Comparison of ENCODE assay signal across 33 mouse cellular contexts in the genomic region with DNA sequence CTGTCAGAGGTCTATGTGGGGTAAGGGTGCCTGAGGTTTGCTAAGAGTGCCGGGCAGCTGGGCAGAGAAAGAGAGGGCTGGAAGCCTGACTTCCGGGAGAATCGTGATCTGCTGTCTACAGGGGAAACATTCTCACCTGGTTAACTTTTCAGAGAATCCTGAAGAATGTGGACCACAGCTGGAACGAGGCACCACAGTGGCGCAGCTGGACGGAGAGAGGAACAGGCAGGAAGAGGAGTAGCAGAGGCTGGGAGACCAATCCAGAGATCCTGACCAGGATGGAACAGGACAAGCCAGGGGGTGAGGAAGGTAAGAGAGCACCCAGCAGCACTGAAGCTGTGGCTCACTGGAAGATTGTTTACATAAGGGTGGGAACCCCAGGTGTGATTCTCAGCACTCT. TPM values are rescaled to one million over a fixed set of nuclear protein-coding genes. Genes with fewer than 3 reads are reported as not detected.
DNase-seq lines count a peak whose midpoint lies in the region; ATAC-seq and TF ChIP-seq lines count a peak whose summit lies in the region.
"Had no signal": no experiment of that assay in that cellular context is flagged by ENCODE, and none has a peak within 500 bp of the region (broad histone marks: within the 10 kb centered on the region; RNA-seq: fewer than 3 reads in every experiment).

No protein-coding gene starts in this region.

- peak overlapping the region; percentile 94 for H3K9ac ChIP-seq in heart, adult 2 months (ENCODE audit: low read depth, low read length)
- H3K9ac ChIP-seq in heart, embryonic 12.5 days: peak overlapping the region; percentile 88
- peak overlapping the region; percentile 46 for H3K9ac ChIP-seq in heart, embryonic 15.5 days
- H3K9ac ChIP-seq in lung, embryonic 14.5 days: peak overlapping the region; percentile 7; the same call in 1 of the 2 replicates
- H3K9ac ChIP-seq: embryonic facial prominence, embryonic 13.5 days; forebrain, embryonic 12.5 days; forebrain, embryonic 15.5 days; hindbrain, embryonic 13.5 days; intestine, embryonic 15.5 days had no signal

- intact Hi-C loops in heart, adult 2 months (cut with DNase I): no loop called here
- intact Hi-C loops in heart, postnatal 10 days (cut with DNase I): no loop called here

- H3K27ac ChIP-seq in heart, adult 2 months: peak overlapping the region; percentile 93
- peak overlapping the region; percentile 94 for H3K27ac ChIP-seq in heart, embryonic 12.5 days (ENCODE audit: poor library complexity, severe bottlenecking)
- peak overlapping the region; percentile 90 for H3K27ac ChIP-seq in heart, embryonic 15.5 days
- peak overlapping the region; percentile 2; the same call in 1 of the 2 replicates for H3K27ac ChIP-seq in lung, embryonic 14.5 days (ENCODE audit: low read depth)
- H3K27ac ChIP-seq: embryonic facial prominence, embryonic 10.5 days; embryonic facial prominence, embryonic 13.5 days; forebrain, embryonic 12.5 days; forebrain, embryonic 15.5 days; hindbrain, embryonic 10.5 days; hindbrain, embryonic 13.5 days; intestine, embryonic 15.5 days had no signal

- no peaks in the 10 kb centered on the region for H3K4me1 ChIP-seq in heart, adult 2 months (ENCODE audit: control insufficient read depth, insufficient read depth, low read length)
- peaks cover 55% of the 10 kb centered on the region for H3K4me1 ChIP-seq in heart, embryonic 12.5 days (replicated peaks)
- peaks cover 47% of the 10 kb centered on the region for H3K4me1 ChIP-seq in heart, embryonic 15.5 days (replicated peaks)
- no peaks in the 10 kb centered on the region for H3K4me1 ChIP-seq in lung, embryonic 14.5 days (ENCODE audit: insufficient read depth)
- H3K4me1 ChIP-seq: forebrain, embryonic 15.5 days; hindbrain, embryonic 13.5 days; intestine, embryonic 15.5 days had no signal

- H3K4me2 ChIP-seq in heart, embryonic 12.5 days: peak overlapping the region; percentile 68
- H3K4me2 ChIP-seq in heart, embryonic 15.5 days: peak overlapping the region; percentile 56
- H3K4me2 ChIP-seq in lung, embryonic 14.5 days: no peak overlapping the region
- H3K4me2 ChIP-seq: embryonic facial prominence, embryonic 13.5 days; forebrain, embryonic 12.5 days; forebrain, embryonic 15.5 days; hindbrain, embryonic 13.5 days; intestine, embryonic 15.5 days had no signal

- no peaks in the 10 kb centered on the region for H3K9me3 ChIP-seq in heart, embryonic 12.5 days (replicated peaks)
- H3K9me3 ChIP-seq in heart, embryonic 15.5 days (replicated peaks): no peaks in the 10 kb centered on the region
- H3K9me3 ChIP-seq in lung, embryonic 14.5 days (ENCODE audit: low read depth, low read length): no peaks in the 10 kb centered on the region
- H3K9me3 ChIP-seq: embryonic facial prominence, embryonic 10.5 days; embryonic facial prominence, embryonic 13.5 days; forebrain, embryonic 12.5 days; forebrain, embryonic 15.5 days; hindbrain, embryonic 10.5 days; hindbrain, embryonic 13.5 days; intestine, embryonic 15.5 days had no signal

- no peaks in the 10 kb centered on the region for H3K27me3 ChIP-seq in heart, adult 2 months (ENCODE audit: control insufficient read depth, insufficient read depth, low read length)
- no peaks in the 10 kb centered on the region for H3K27me3 ChIP-seq in heart, embryonic 12.5 days (replicated peaks)
- H3K27me3 ChIP-seq in heart, embryonic 15.5 days: no peaks in the 10 kb centered on the region
- no peaks in the 10 kb centered on the region for H3K27me3 ChIP-seq in lung, embryonic 14.5 days (ENCODE audit: insufficient read depth, low read length)
- H3K27me3 ChIP-seq: embryonic facial prominence, embryonic 13.5 days; forebrain, embryonic 15.5 days; intestine, embryonic 15.5 days had no signal

- no peaks in the 10 kb centered on the region for H3K36me3 ChIP-seq in heart, adult 2 months (ENCODE audit: control insufficient read depth, insufficient read depth, low read length)
- H3K36me3 ChIP-seq in heart, embryonic 12.5 days: peaks cover 46% of the 10 kb centered on the region
- peaks cover 4% of the 10 kb centered on the region; the same call in 1 of the 2 replicates for H3K36me3 ChIP-seq in heart, embryonic 15.5 days
- no peaks in the 10 kb centered on the region for H3K36me3 ChIP-seq in lung, embryonic 14.5 days (ENCODE audit: insufficient read depth)
- H3K36me3 ChIP-seq: embryonic facial prominence, embryonic 10.5 days; embryonic facial prominence, embryonic 13.5 days; forebrain, embryonic 12.5 days; forebrain, embryonic 15.5 days; hindbrain, embryonic 10.5 days; hindbrain, embryonic 13.5 days; intestine, embryonic 15.5 days had no signal

- H3K79me2 ChIP-seq in heart, adult 2 months (replicated peaks; ENCODE audit: control insufficient read depth, insufficient read depth, low read length): no peaks in the 10 kb centered on the region

- WGBS in heart, adult 2 months: 56% methylated on average over 6 of the region's 6 CpGs
- WGBS in heart, embryonic 12.5 days: 42% methylated on average over 6 of the region's 6 CpGs
- 36% methylated on average over 6 of the region's 6 CpGs for WGBS in heart, embryonic 15.5 days
- 47% methylated on average over 6 of the region's 6 CpGs for WGBS in lung, embryonic 14.5 days

- peak overlapping the region; percentile 59 for H3K4me3 ChIP-seq in heart, adult 2 months
- peak overlapping the region; percentile 61 for H3K4me3 ChIP-seq in heart, embryonic 12.5 days
- peak overlapping the region; percentile 51 for H3K4me3 ChIP-seq in heart, embryonic 15.5 days
- H3K4me3 ChIP-seq in lung, embryonic 14.5 days (ENCODE audit: low read depth, low read length): no peak overlapping the region
- H3K4me3 ChIP-seq: embryonic facial prominence, embryonic 10.5 days; embryonic facial prominence, embryonic 13.5 days; erythroblast, embryonic 14.5 days; forebrain, embryonic 12.5 days; forebrain, embryonic 15.5 days; hindbrain, embryonic 10.5 days; hindbrain, embryonic 13.5 days; intestine, embryonic 15.5 days had no signal

- peak; percentile 76 for TF ChIP-seq POLR2A in heart, adult 2 months (IDR thresholded peaks at IDR 0.05; ENCODE audit: insufficient read depth, low read depth, low read length)

- peak; percentile 91; the same call in 1 of the 2 replicates for TF ChIP-seq EP300 in heart, adult 2 months (IDR thresholded peaks at IDR 0.05; ENCODE audit: insufficient read depth, low read depth, low read length)

- peak in 1 of 2 experiments; percentile 21 for DNase-seq in heart, adult 2 months
- DNase-seq in heart, postnatal 10 days: no peak
- DNase-seq in heart, postnatal 4 days: no peak
- no peak for DNase-seq in heart, adult 11 months
- DNase-seq in lung, embryonic 14.5 days: no peak
- no peak for DNase-seq in lung, postnatal 14 days
- DNase-seq: adrenal gland, adult 8-10 months; adrenal gland, postnatal 25 days; cerebellum, adult 11-12 months; cerebellum, adult 8-10 months; cerebellum, postnatal 10 days; cerebellum, postnatal 36 days; embryo, embryonic 11 days; gastrocnemius, postnatal 25 days; kidney, adult 11 months; kidney, adult 8-10 months had no signal

- ATAC-seq in heart, embryonic 12.5 days (ENCODE audit: insufficient number of reproducible peaks, low FRiP score): no peak
- no peak for ATAC-seq in heart, embryonic 15.5 days (replicated peaks; ENCODE audit: insufficient number of reproducible peaks, insufficient read depth, low FRiP score, low read depth)
- no peak for ATAC-seq in lung, embryonic 14.5 days (ENCODE audit: insufficient read depth)
- ATAC-seq: activated CD4-positive, CD25-positive, alpha-beta regulatory T cell, adult 4 months; forebrain, embryonic 15.5 days; hindbrain, embryonic 16.5 days; intestine, embryonic 15.5 days had no signal

- no peak for TF ChIP-seq CTCF in heart, adult 2 months (IDR thresholded peaks at IDR 0.05)
- no peak for TF ChIP-seq CTCF in lung, embryonic 14.5 days (IDR thresholded peaks at IDR 0.05; ENCODE audit: low read depth)

RNA-seq across cellular contexts. Expression of gene Myh6, which starts 1.1 kb away (rescaled TPM):
- total RNA-seq in heart, adult 2 months (2021): over 10,000 TPM; 19,033 to 21,149 TPM
- 6,249 and 7,266 TPM in 2 replicates for polyA plus RNA-seq in heart, adult 2 months (2012; rRNA removed)
- total RNA-seq in heart, postnatal 10 days (2021): over 10,000 TPM; 20,580 to 20,870 TPM
- 2,737 and 2,858 TPM in 2 replicates for polyA plus RNA-seq in heart, embryonic 12.5 days (2016; fragmentation: Nextera tagmentation; extraction: Ambion mirVana)
- over 10,000 TPM; 15,879 to 17,172 TPM for total RNA-seq in heart, postnatal 4 days (2021)
- 2,004 and 2,041 TPM in 2 replicates for polyA plus RNA-seq in heart, embryonic 15.5 days (2015; fragmentation: Nextera tagmentation; extraction: Ambion mirVana)
- polyA plus RNA-seq in lung, embryonic 14.5 days (2014; fragmentation: Nextera tagmentation; extraction: Ambion mirVana): 4.6 and 87.1 TPM in 2 replicates
- total RNA-seq: adrenal gland, adult 8-10 months; adrenal gland, postnatal 25 days had no signal
- polyA plus RNA-seq: activated CD4-positive, CD25-positive, alpha-beta regulatory T cell, adult 4 months; erythroblast, embryonic 14.5 days; gonadal fat pad, adult 2 months had no signal

RNA-seq across cellular contexts. Expression of gene Gm17428, which starts 11.1 kb away (rescaled TPM):
- not detected for total RNA-seq in heart, adult 2 months (2021)
- not detected in 2 replicates for polyA plus RNA-seq in heart, adult 2 months (2012; rRNA removed)
- total RNA-seq in heart, postnatal 10 days (2021): not detected
- polyA plus RNA-seq in heart, embryonic 12.5 days (2016; fragmentation: Nextera tagmentation; extraction: Ambion mirVana): not detected in 2 replicates
- not detected for total RNA-seq in heart, postnatal 4 days (2021)
- polyA plus RNA-seq in heart, embryonic 15.5 days (2015; fragmentation: Nextera tagmentation; extraction: Ambion mirVana): not detected in 2 replicates
- not detected in 2 replicates for polyA plus RNA-seq in lung, embryonic 14.5 days (2014; fragmentation: Nextera tagmentation; extraction: Ambion mirVana)
- total RNA-seq: adrenal gland, adult 8-10 months; adrenal gland, postnatal 25 days; ES-E14; gastrocnemius, adult 8-10 months; gastrocnemius, postnatal 25 days had no signal
- polyA plus RNA-seq: activated CD4-positive, CD25-positive, alpha-beta regulatory T cell, adult 4 months; brain, embryonic 14.5 days; cortical plate, adult 2 months; embryonic facial prominence, embryonic 10.5 days; embryonic facial prominence, embryonic 13.5 days; erythroblast, embryonic 14.5 days; forebrain, embryonic 12.5 days; forebrain, embryonic 15.5 days; gonadal fat pad, adult 2 months; hindbrain, embryonic 10.5 days; hindbrain, embryonic 13.5 days; hindbrain, embryonic 16.5 days; intestine, embryonic 15.5 days had no signal

RNA-seq across cellular contexts. Expression of gene Myh7, which starts 28.8 kb away (rescaled TPM):
- 1,000 to 10,000 TPM; 1,935 to 2,240 TPM for total RNA-seq in heart, adult 2 months (2021)
- 19.8 and 29.5 TPM in 2 replicates for polyA plus RNA-seq in heart, adult 2 months (2012; rRNA removed)
- 1,000 to 10,000 TPM; 1,842 to 1,858 TPM for total RNA-seq in heart, postnatal 10 days (2021)
- 5,583 and 5,934 TPM in 2 replicates for polyA plus RNA-seq in heart, embryonic 12.5 days (2016; fragmentation: Nextera tagmentation; extraction: Ambion mirVana)
- 1,000 to 10,000 TPM; 1,764 to 1,922 TPM for total RNA-seq in heart, postnatal 4 days (2021)
- 4,763 and 4,914 TPM in 2 replicates for polyA plus RNA-seq in heart, embryonic 15.5 days (2015; fragmentation: Nextera tagmentation; extraction: Ambion mirVana)
- polyA plus RNA-seq in lung, embryonic 14.5 days (2014; fragmentation: Nextera tagmentation; extraction: Ambion mirVana): 1.8 and 3.6 TPM in 2 replicates
- total RNA-seq: adrenal gland, adult 8-10 months; adrenal gland, postnatal 25 days had no signal
- polyA plus RNA-seq: activated CD4-positive, CD25-positive, alpha-beta regulatory T cell, adult 4 months; erythroblast, embryonic 14.5 days had no signal

RNA-seq across cellular contexts. Expression of gene Cmtm5, which starts 29.6 kb away (rescaled TPM):
- under 1 TPM in 1 of 2 experiments, not detected in 1; 0.30 TPM for total RNA-seq in heart, adult 2 months (2021)
- polyA plus RNA-seq in heart, adult 2 months (2012; rRNA removed): 1.8 and 2.9 TPM in 2 replicates
- under 1 TPM in 1 of 2 experiments, not detected in 1; 0.91 TPM for total RNA-seq in heart, postnatal 10 days (2021)
- polyA plus RNA-seq in heart, embryonic 12.5 days (2016; fragmentation: Nextera tagmentation; extraction: Ambion mirVana): 0.57 and 0.89 TPM in 2 replicates
- total RNA-seq in heart, postnatal 4 days (2021): under 1 TPM in 1 of 2 experiments, not detected in 1; 0.33 TPM
- 0.74 and 2.4 TPM in 2 replicates for polyA plus RNA-seq in heart, embryonic 15.5 days (2015; fragmentation: Nextera tagmentation; extraction: Ambion mirVana)
- 0.22 and 0.31 TPM in 2 replicates for polyA plus RNA-seq in lung, embryonic 14.5 days (2014; fragmentation: Nextera tagmentation; extraction: Ambion mirVana)
- total RNA-seq: ES-E14; gastrocnemius, adult 8-10 months had no signal
- polyA plus RNA-seq: erythroblast, embryonic 14.5 days had no signal

RNA-seq across cellular contexts. Expression of gene Il25, which starts 33.1 kb away (rescaled TPM):
- total RNA-seq in heart, adult 2 months (2021): not detected
- not detected in 2 replicates for polyA plus RNA-seq in heart, adult 2 months (2012; rRNA removed)
- total RNA-seq in heart, postnatal 10 days (2021): not detected
- not detected in 2 replicates for polyA plus RNA-seq in heart, embryonic 12.5 days (2016; fragmentation: Nextera tagmentation; extraction: Ambion mirVana)
- total RNA-seq in heart, postnatal 4 days (2021): not detected
- not detected in 2 replicates for polyA plus RNA-seq in heart, embryonic 15.5 days (2015; fragmentation: Nextera tagmentation; extraction: Ambion mirVana)
- polyA plus RNA-seq in lung, embryonic 14.5 days (2014; fragmentation: Nextera tagmentation; extraction: Ambion mirVana): not detected in 2 replicates
- total RNA-seq: adrenal gland, adult 8-10 months; adrenal gland, postnatal 25 days; gastrocnemius, adult 8-10 months; gastrocnemius, postnatal 25 days had no signal
- polyA plus RNA-seq: activated CD4-positive, CD25-positive, alpha-beta regulatory T cell, adult 4 months; embryonic facial prominence, embryonic 10.5 days; embryonic facial prominence, embryonic 13.5 days; erythroblast, embryonic 14.5 days; forebrain, embryonic 12.5 days; gonadal fat pad, adult 2 months; intestine, embryonic 15.5 days had no signal

Comparison
In these comparisons a context has a peak if more than half of its experiments do, and no peak if none do; other contexts are left out.
1. RNA of gene Myh7, which starts 28.8 kb away (polyA plus RNA-seq): 5,583 to 5,934 TPM in heart, embryonic 12.5 days and 4,763 to 4,914 TPM in heart, embryonic 15.5 days; 19.8 to 29.5 TPM in heart, adult 2 months and 1.8 to 3.6 TPM in lung, embryonic 14.5 days; every median in the first group is over 100 times any median in the second.
2. H3K27ac ChIP-seq: peak in every context shown above with its lines; median percentile 94 in heart, embryonic 12.5 days; 93 in heart, adult 2 months; 90 in heart, embryonic 15.5 days; 2 in lung, embryonic 14.5 days.
3. H3K9ac ChIP-seq: peak in every context shown above with its lines; median percentile 94 in heart, adult 2 months; 88 in heart, embryonic 12.5 days; 46 in heart, embryonic 15.5 days; 7 in lung, embryonic 14.5 days.
4. RNA of gene Myh6, which starts 1.1 kb away (polyA plus RNA-seq): 6,249 to 7,266 TPM in heart, adult 2 months, 2,737 to 2,858 TPM in heart, embryonic 12.5 days and 2,004 to 2,041 TPM in heart, embryonic 15.5 days; 4.6 to 87.1 TPM in lung, embryonic 14.5 days; every median in the first group is over 10 times any median in the second.